10 mouse cellular contexts compared by ENCODE assay signal in the genomic region with DNA sequence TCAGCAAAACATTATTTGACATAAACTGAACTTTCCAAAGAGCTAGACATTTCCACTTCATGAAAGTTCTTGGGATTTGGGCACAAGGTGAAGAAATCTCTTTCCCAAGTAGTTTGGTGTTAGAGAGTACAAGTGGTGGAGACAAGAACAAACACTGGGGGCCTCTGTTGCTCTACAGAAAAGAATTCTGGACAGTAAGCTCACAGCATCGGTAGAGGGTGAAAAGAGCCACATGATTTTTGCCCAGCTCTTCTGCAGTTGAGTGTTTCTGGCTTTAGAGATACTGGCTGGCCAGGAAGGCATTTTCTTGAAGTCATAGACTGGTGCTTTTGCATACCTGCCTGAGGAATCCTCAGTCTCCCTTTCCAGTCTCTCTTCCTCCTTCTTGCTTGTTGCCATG.
DNase-seq lines count a peak whose midpoint lies in the region; ATAC-seq and TF ChIP-seq lines count a peak whose summit lies in the region.
"Had no signal": no experiment of that assay in that cellular context is flagged by ENCODE, and none has a peak within 500 bp of the region (broad histone marks: within the 10 kb centered on the region; RNA-seq: fewer than 3 reads in every experiment).

No protein-coding gene starts in this region.

- no peak for ATAC-seq in CD4-positive, CD25-positive, alpha-beta regulatory T cell, adult 4 months
- no peak for ATAC-seq in intestine, postnatal 0 days
- no peak for ATAC-seq in intestine, embryonic 16.5 days

- H3K4me3 ChIP-seq in intestine, postnatal 0 days (ENCODE audit: low read depth, low read length) = no peak overlapping the region
- H3K4me3 ChIP-seq in intestine, embryonic 16.5 days (ENCODE audit: low read length) = no peak overlapping the region
- H3K4me3 ChIP-seq in lung, adult 2 months (replicated peaks; ENCODE audit: extremely low read depth, low read depth, low read length) = no peak overlapping the region
- H3K4me3 ChIP-seq: embryonic facial prominence, embryonic 13.5 days had no signal

- TF ChIP-seq CTCF in intestine, postnatal 0 days (IDR thresholded peaks at IDR 0.05; ENCODE audit: low read depth) = peak; percentile 57
- no peak for TF ChIP-seq CTCF in lung, adult 2 months (IDR thresholded peaks at IDR 0.05; ENCODE audit: insufficient read depth, low read length)

- TF ChIP-seq POLR2A in lung, adult 2 months (IDR thresholded peaks at IDR 0.05; ENCODE audit: borderline replicate concordance, extremely low read depth, low read depth, low read length) = no peak

- 6% methylated on average over 1 of the region's 1 CpGs for WGBS in intestine, postnatal 0 days
- WGBS in intestine, embryonic 16.5 days = 24% methylated on average over 1 of the region's 1 CpGs
- 5% methylated on average over 1 of the region's 1 CpGs for WGBS in lung, adult 2 months

- no peaks in the 10 kb centered on the region for H3K9me3 ChIP-seq in intestine, postnatal 0 days (ENCODE audit: control insufficient read depth)
- no peaks in the 10 kb centered on the region for H3K9me3 ChIP-seq in intestine, embryonic 16.5 days (ENCODE audit: control insufficient read depth, low read length)
- H3K9me3 ChIP-seq: embryonic facial prominence, embryonic 13.5 days had no signal

- no peak overlapping the region for H3K27ac ChIP-seq in intestine, postnatal 0 days (ENCODE audit: low read depth, low read length)
- no peak overlapping the region for H3K27ac ChIP-seq in intestine, embryonic 16.5 days (ENCODE audit: low read length)
- H3K27ac ChIP-seq: embryonic facial prominence, embryonic 13.5 days had no signal

- no peaks in the 10 kb centered on the region for H3K36me3 ChIP-seq in intestine, postnatal 0 days (ENCODE audit: control insufficient read depth, insufficient read depth)
- no peaks in the 10 kb centered on the region for H3K36me3 ChIP-seq in intestine, embryonic 16.5 days (ENCODE audit: control insufficient read depth, insufficient read depth, low read length)
- H3K36me3 ChIP-seq: embryonic facial prominence, embryonic 13.5 days had no signal

- H3K27me3 ChIP-seq in intestine, postnatal 0 days (replicated peaks; ENCODE audit: control insufficient read depth, insufficient read depth, low read length) = no peaks in the 10 kb centered on the region
- H3K27me3 ChIP-seq in intestine, embryonic 16.5 days (replicated peaks; ENCODE audit: control insufficient read depth, insufficient read depth, low read length) = no peaks in the 10 kb centered on the region
- H3K27me3 ChIP-seq: embryonic facial prominence, embryonic 13.5 days had no signal

- H3K9ac ChIP-seq in intestine, postnatal 0 days (ENCODE audit: low read depth, low read length) = no peak overlapping the region
- H3K9ac ChIP-seq in intestine, embryonic 16.5 days (ENCODE audit: low read depth, low read length) = no peak overlapping the region
- H3K9ac ChIP-seq: embryonic facial prominence, embryonic 13.5 days had no signal

- H3K4me1 ChIP-seq in intestine, postnatal 0 days (replicated peaks; ENCODE audit: control insufficient read depth, insufficient read depth, low read length) = no peaks in the 10 kb centered on the region
- no peaks in the 10 kb centered on the region for H3K4me1 ChIP-seq in intestine, embryonic 16.5 days (ENCODE audit: control insufficient read depth, insufficient read depth, low read length)
- H3K4me1 ChIP-seq in lung, adult 2 months (ENCODE audit: control insufficient read depth, insufficient read depth, low read length) = no peaks in the 10 kb centered on the region
- H3K4me1 ChIP-seq: embryonic facial prominence, embryonic 13.5 days had no signal

- no peak overlapping the region for H3K4me2 ChIP-seq in intestine, postnatal 0 days (replicated peaks; ENCODE audit: low read depth)
- H3K4me2 ChIP-seq in intestine, embryonic 16.5 days (ENCODE audit: low read depth, low read length) = no peak overlapping the region
- H3K4me2 ChIP-seq: embryonic facial prominence, embryonic 13.5 days; heart, embryonic 11.5 days had no signal

- peak; percentile 23 for DNase-seq in CD4-positive, CD25-positive, alpha-beta regulatory T cell, adult 2 months (ENCODE audit: low read depth, low spot score)
- DNase-seq in right cerebral cortex, adult 18-20 months = peak; percentile 12
- DNase-seq in right cerebral cortex, postnatal 36 days (ENCODE audit: low spot score in 2 of 2) = no peak
- no peak for DNase-seq in testis, postnatal 14 days (ENCODE audit: low spot score)
- no peak for DNase-seq in lung, adult 2 months

Comparison
In these comparisons a context has a peak if more than half of its experiments do, and no peak if none do; other contexts are left out.
1. DNase-seq: peak in CD4-positive, CD25-positive, alpha-beta regulatory T cell, adult 2 months (single experiment) and right cerebral cortex, adult 18-20 months (single experiment); none in right cerebral cortex, postnatal 36 days (0 of 2), testis, postnatal 14 days (single experiment) and lung, adult 2 months (single experiment).